ENCODE assay signal across 8 mouse cellular contexts in genomic region chr19:12795511-12796327, GRCm38 (mm10). TPM values are rescaled to one million over a fixed set of nuclear protein-coding genes. Genes with fewer than 3 reads are reported as not detected.
DNase-seq lines count a peak whose midpoint lies in the region; ATAC-seq lines count a peak whose summit lies in the region.

Zfp91 (minus strand) TSS chr19:12796126.
Lpxn (plus strand) TSS chr19:12796193.

- H3K4me3 ChIP-seq in heart, embryonic 10.5 days, result peak within 1 kb of the TSS; percentile 94
- H3K4me3 ChIP-seq in kidney, embryonic 15.5 days (replicated peaks), result peak within 1 kb of the TSS; percentile 96

- H3K27ac ChIP-seq in heart, embryonic 10.5 days, result peak within 1 kb of the TSS; percentile 99
- peak within 1 kb of the TSS; percentile 100 for H3K27ac ChIP-seq in kidney, embryonic 15.5 days

- 0 out of 2 replicates have a peak, but pooled peaks cover 4% of the 10 kb centered on the region for H3K4me1 ChIP-seq in heart, embryonic 10.5 days
- H3K4me1 ChIP-seq in kidney, embryonic 15.5 days, result peaks cover 5% of the 10 kb centered on the region; the same call in 1 of the 2 replicates

- no peaks in the 10 kb centered on the region for H3K36me3 ChIP-seq in heart, embryonic 10.5 days
- H3K36me3 ChIP-seq in kidney, embryonic 15.5 days, result no peaks in the 10 kb centered on the region

- no peaks in the 10 kb centered on the region for H3K27me3 ChIP-seq in heart, embryonic 10.5 days (ENCODE audit: insufficient read depth, poor library complexity, severe bottlenecking)
- H3K27me3 ChIP-seq in kidney, embryonic 15.5 days, result no peaks in the 10 kb centered on the region

- peak within 1 kb of the TSS; percentile 99 for H3K9ac ChIP-seq in kidney, embryonic 15.5 days

- DNase-seq in B cell, adult 2 months, result peak; percentile 93
- peak; percentile 100 for DNase-seq in brain, adult 2 months (ENCODE audit: low read depth, low spot score)
- DNase-seq in heart, embryonic 10.5 days (ENCODE audit: low spot score), result peak; percentile 98
- DNase-seq in liver, result peak; percentile 97
- peak; percentile 94 to 96 for DNase-seq in spleen, postnatal 4 days (ENCODE audit: low spot score in 2 of 2)

- under 1% methylated on average over 67 of the region's 76 CpGs for WGBS in heart, embryonic 10.5 days
- under 1% methylated on average over 68 of the region's 76 CpGs for WGBS in kidney, embryonic 15.5 days

- peak within 1 kb of the TSS; percentile 80 for H3K4me2 ChIP-seq in kidney, embryonic 15.5 days

- no peaks in the 10 kb centered on the region for H3K9me3 ChIP-seq in heart, embryonic 10.5 days
- no peaks in the 10 kb centered on the region for H3K9me3 ChIP-seq in kidney, embryonic 15.5 days (replicated peaks)

- ATAC-seq in erythroblast, adult 5-6 weeks (replicated peaks; ENCODE audit: low FRiP score, poor library complexity, severe bottlenecking), result peak; percentile 83
- peak; percentile 96 for ATAC-seq in kidney, embryonic 15.5 days (replicated peaks; ENCODE audit: low FRiP score)
- ATAC-seq in monocyte, adult 5-6 weeks (replicated peaks; ENCODE audit: insufficient number of reproducible peaks, low FRiP score, low TSS enrichment, poor library complexity, severe bottlenecking), result peak; percentile 79

RNA-seq across cellular contexts. Expression of gene Zfp91, which starts in this region (rescaled TPM):
- 21.7 and 24.5 TPM in 2 replicates for total RNA-seq in erythroblast, adult 5-6 weeks (2015; ENCODE audit: low replicate concordance)
- 34.2 and 51.3 TPM in 2 replicates for total RNA-seq in erythroblast, adult 5-6 weeks (2017; ENCODE audit: low replicate concordance)
- polyA plus RNA-seq in heart, embryonic 10.5 days (2016; fragmentation: Nextera tagmentation; extraction: Ambion mirVana), result 11.5 and 13.4 TPM in 2 replicates
- 15.1 and 15.9 TPM in 2 replicates for polyA plus RNA-seq in kidney, embryonic 15.5 days (2015; fragmentation: Nextera tagmentation; extraction: Ambion mirVana)
- total RNA-seq in monocyte, adult 5-6 weeks (2017), result 101 to 112 TPM (median 106 TPM) in 3 replicates

RNA-seq across cellular contexts. Expression of gene Lpxn, which starts in this region (rescaled TPM):
- total RNA-seq in erythroblast, adult 5-6 weeks (2015; ENCODE audit: low replicate concordance), result 3.8 and 5.6 TPM in 2 replicates
- 3.3 and 4.3 TPM in 2 replicates for total RNA-seq in erythroblast, adult 5-6 weeks (2017; ENCODE audit: low replicate concordance)
- polyA plus RNA-seq in heart, embryonic 10.5 days (2016; fragmentation: Nextera tagmentation; extraction: Ambion mirVana), result 0.46 and 0.54 TPM in 2 replicates
- polyA plus RNA-seq in kidney, embryonic 15.5 days (2015; fragmentation: Nextera tagmentation; extraction: Ambion mirVana), result 1.3 and 1.4 TPM in 2 replicates
- 25.8 to 41.6 TPM (median 26.1 TPM) in 3 replicates for total RNA-seq in monocyte, adult 5-6 weeks (2017)

Comparison
In these comparisons a context has a peak if more than half of its experiments do, and no peak if none do; other contexts are left out.
1. Peak in every context shown above with its lines: DNase-seq, ATAC-seq, H3K4me3 ChIP-seq and H3K27ac ChIP-seq.